26 mouse cellular contexts compared by ENCODE assay signal in the genomic region with DNA sequence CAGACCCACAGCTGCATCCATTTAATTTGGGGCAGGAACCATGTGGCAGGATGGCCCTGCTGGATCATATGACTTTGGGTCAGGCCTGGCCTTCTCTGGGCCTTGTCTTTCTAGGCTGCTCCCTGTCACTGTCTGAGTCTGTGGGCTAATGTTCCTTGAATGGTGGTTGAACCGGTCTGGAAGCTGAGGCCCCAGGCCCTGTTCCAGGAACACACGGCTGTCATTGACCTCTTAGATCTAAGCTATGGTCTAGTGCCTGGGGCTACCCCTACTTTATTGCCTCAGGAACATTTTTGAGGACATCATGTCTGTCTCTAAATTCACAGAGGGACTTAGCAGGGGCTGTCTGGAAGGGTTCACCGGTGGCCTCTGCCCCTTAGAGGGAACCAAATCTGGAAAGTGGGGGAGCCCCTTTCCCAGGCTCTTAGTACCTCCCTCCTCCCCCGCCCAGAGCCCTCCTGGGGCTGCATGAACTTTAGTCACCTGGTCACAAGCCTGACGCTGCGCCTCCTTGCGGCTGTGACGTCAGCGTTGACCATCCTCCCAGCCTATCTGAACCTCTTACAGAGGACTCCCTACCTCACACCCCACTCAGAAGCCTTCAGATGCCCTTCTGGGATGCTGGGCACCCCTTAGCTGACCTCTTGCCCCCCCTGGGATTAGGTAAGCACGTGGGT. TPM values are rescaled to one million over a fixed set of nuclear protein-coding genes. Genes with fewer than 3 reads are reported as not detected.
A peak's percentile ranks its signal among the peaks of the same experiment; 100 is the strongest.
DNase-seq lines count a peak whose midpoint lies in the region; ATAC-seq and TF ChIP-seq lines count a peak whose summit lies in the region.
"Had no signal": no experiment of that assay in that cellular context is flagged by ENCODE, and none has a peak within 500 bp of the region (broad histone marks: within the 10 kb centered on the region; RNA-seq: fewer than 3 reads in every experiment).

No protein-coding gene starts in this region.

- H3K27ac ChIP-seq in midbrain, embryonic 10.5 days (replicated peaks), result peak overlapping the region; percentile 57
- no peak overlapping the region for H3K27ac ChIP-seq in midbrain, embryonic 11.5 days (ENCODE audit: low read depth, low read length)
- peak overlapping the region; percentile 90 for H3K27ac ChIP-seq in kidney, adult 2 months (ENCODE audit: insufficient read depth, low read depth, low read length)
- peak overlapping the region; percentile 68 for H3K27ac ChIP-seq in kidney, postnatal 0 days
- H3K27ac ChIP-seq in limb, embryonic 10.5 days, result peak overlapping the region; percentile 14
- H3K27ac ChIP-seq in thymus, adult 2 months (ENCODE audit: control insufficient read depth, insufficient read depth, low read length), result no peak overlapping the region
- H3K27ac ChIP-seq: embryonic facial prominence, embryonic 13.5 days; gastrocnemius, adult 2 months; heart, embryonic 10.5 days; hindbrain, postnatal 0 days; layer of hippocampus, adult 2 months; liver, embryonic 14.5 days; neural tube, embryonic 15.5 days; stomach, postnatal 0 days had no signal

- TF ChIP-seq POLR2A in kidney, adult 2 months (IDR thresholded peaks at IDR 0.05; ENCODE audit: low read depth, low read length), result no peak
- no peak for TF ChIP-seq POLR2A in thymus, adult 2 months (IDR thresholded peaks at IDR 0.05; ENCODE audit: control insufficient read depth, extremely low read depth, insufficient read depth, low read length, poor library complexity)

- peaks cover 35% of the 10 kb centered on the region for H3K4me1 ChIP-seq in midbrain, embryonic 10.5 days
- H3K4me1 ChIP-seq in midbrain, embryonic 11.5 days (ENCODE audit: control insufficient read depth, insufficient read depth, low read length), result no peaks in the 10 kb centered on the region
- peaks cover 10% of the 10 kb centered on the region; the same call in 1 of the 2 replicates for H3K4me1 ChIP-seq in kidney, adult 2 months (ENCODE audit: control insufficient read depth, insufficient read depth, low read length)
- peaks cover 11% of the 10 kb centered on the region for H3K4me1 ChIP-seq in kidney, postnatal 0 days (replicated peaks; ENCODE audit: insufficient read depth, low read length)
- peaks cover 30% of the 10 kb centered on the region for H3K4me1 ChIP-seq in limb, embryonic 10.5 days
- H3K4me1 ChIP-seq in thymus, adult 2 months (replicated peaks; ENCODE audit: control insufficient read depth, insufficient read depth, low read length), result peaks cover 6% of the 10 kb centered on the region

- H3K36me3 ChIP-seq in midbrain, embryonic 10.5 days, result no peaks in the 10 kb centered on the region
- H3K36me3 ChIP-seq in midbrain, embryonic 11.5 days (ENCODE audit: control insufficient read depth, insufficient read depth, low read length), result no peaks in the 10 kb centered on the region
- no peaks in the 10 kb centered on the region for H3K36me3 ChIP-seq in kidney, adult 2 months (ENCODE audit: control insufficient read depth, insufficient read depth, low read length)
- no peaks in the 10 kb centered on the region for H3K36me3 ChIP-seq in kidney, postnatal 0 days (ENCODE audit: insufficient read depth, low read length)
- H3K36me3 ChIP-seq in limb, embryonic 10.5 days, result no peaks in the 10 kb centered on the region
- no peaks in the 10 kb centered on the region for H3K36me3 ChIP-seq in thymus, adult 2 months (ENCODE audit: control insufficient read depth, insufficient read depth, low read length)
- H3K36me3 ChIP-seq: embryonic facial prominence, embryonic 13.5 days; G1E; heart, embryonic 10.5 days; neural tube, embryonic 15.5 days had no signal

- peaks cover 20% of the 10 kb centered on the region for H3K27me3 ChIP-seq in midbrain, embryonic 10.5 days (ENCODE audit: low read depth, poor library complexity, severe bottlenecking)
- no peaks in the 10 kb centered on the region; the same call in 1 of the 2 replicates for H3K27me3 ChIP-seq in midbrain, embryonic 11.5 days (ENCODE audit: control insufficient read depth, insufficient read depth, low read length)
- H3K27me3 ChIP-seq in kidney, adult 2 months (replicated peaks; ENCODE audit: control insufficient read depth, insufficient read depth, low read length), result no peaks in the 10 kb centered on the region
- H3K27me3 ChIP-seq in kidney, postnatal 0 days (ENCODE audit: insufficient read depth, low read length), result no peaks in the 10 kb centered on the region
- H3K27me3 ChIP-seq in limb, embryonic 10.5 days (ENCODE audit: low read depth, poor library complexity, severe bottlenecking), result peaks cover 7% of the 10 kb centered on the region; the same call in 1 of the 2 replicates
- H3K27me3 ChIP-seq in thymus, adult 2 months (ENCODE audit: control insufficient read depth, insufficient read depth, low read length), result no peaks in the 10 kb centered on the region
- H3K27me3 ChIP-seq: Patski had no signal

- no peak for TF ChIP-seq CTCF in kidney, adult 2 months (conservative IDR thresholded peaks at IDR 0.05; ENCODE audit: insufficient read depth, insufficient read length, low read depth, low read length)
- no peak for TF ChIP-seq CTCF in kidney, postnatal 0 days (IDR thresholded peaks at IDR 0.05; ENCODE audit: low read depth)
- TF ChIP-seq CTCF in thymus, adult 2 months (IDR thresholded peaks at IDR 0.05; ENCODE audit: borderline replicate concordance, control insufficient read depth, extremely low read depth, insufficient read depth, low read length, poor library complexity), result no peak

- no peak overlapping the region for H3K4me3 ChIP-seq in midbrain, embryonic 10.5 days
- no peak overlapping the region for H3K4me3 ChIP-seq in midbrain, embryonic 11.5 days (ENCODE audit: low read depth, low read length)
- peak overlapping the region; percentile 57 for H3K4me3 ChIP-seq in kidney, adult 2 months (ENCODE audit: insufficient read depth, low read depth, low read length)
- H3K4me3 ChIP-seq in kidney, postnatal 0 days (replicated peaks; ENCODE audit: low read depth, low read length), result no peak overlapping the region
- H3K4me3 ChIP-seq in limb, embryonic 10.5 days, result no peak overlapping the region
- no peak overlapping the region for H3K4me3 ChIP-seq in thymus, adult 2 months (ENCODE audit: control insufficient read depth, insufficient read depth, low read length)
- H3K4me3 ChIP-seq: embryonic facial prominence, embryonic 13.5 days; erythroblast, embryonic 14.5 days; gastrocnemius, adult 2 months; heart, embryonic 10.5 days; layer of hippocampus, adult 2 months; neural tube, embryonic 15.5 days had no signal

- ATAC-seq in midbrain, embryonic 11.5 days (ENCODE audit: low FRiP score), result no peak
- ATAC-seq in kidney, postnatal 0 days (replicated peaks; ENCODE audit: low FRiP score, low read depth), result peak; percentile 27
- ATAC-seq: forebrain, embryonic 14.5 days; hindbrain, postnatal 0 days; Patski had no signal

- H3K4me2 ChIP-seq in midbrain, embryonic 11.5 days, result no peak overlapping the region
- H3K4me2 ChIP-seq in kidney, postnatal 0 days (ENCODE audit: low read length), result peak overlapping the region; percentile 23; the same call in 1 of the 2 replicates
- H3K4me2 ChIP-seq: embryonic facial prominence, embryonic 13.5 days; lung, embryonic 14.5 days; neural tube, embryonic 15.5 days had no signal

- 26% methylated on average over 10 of the region's 10 CpGs for WGBS in midbrain, embryonic 10.5 days
- WGBS in midbrain, embryonic 11.5 days, result 30% methylated on average over 10 of the region's 10 CpGs
- 29% methylated on average over 10 of the region's 10 CpGs for WGBS in kidney, adult 2 months
- WGBS in kidney, postnatal 0 days, result 23% methylated on average over 10 of the region's 10 CpGs
- WGBS in limb, embryonic 10.5 days, result 16% methylated on average over 10 of the region's 10 CpGs
- WGBS in thymus, adult 2 months, result 92% methylated on average over 10 of the region's 10 CpGs

- DNase-seq in midbrain, embryonic 10.5 days (ENCODE audit: low spot score), result no peak
- DNase-seq in midbrain, embryonic 11.5 days (ENCODE audit: low spot score, missing footprints), result no peak
- DNase-seq in kidney, adult 2 months, result peak; percentile 91
- no peak for DNase-seq in kidney, postnatal 0 days (ENCODE audit: low spot score)
- DNase-seq in limb, embryonic 10.5 days (ENCODE audit: low spot score), result no peak
- DNase-seq in thymus, adult 2 months, result no peak
- DNase-seq in right cerebral cortex, postnatal 10 days (ENCODE audit: low spot score in 2 of 2), result no peak
- no peak for DNase-seq in urinary bladder, adult 18-20 months (ENCODE audit: low spot score in 2 of 2)
- DNase-seq: adrenal gland, adult 2 months; cerebellum, adult 11-12 months; cerebellum, postnatal 10 days; gastrocnemius, adult 2 months; lung, embryonic 14.5 days; lung, postnatal 4 days; right cerebral cortex, adult 18-20 months had no signal

- no peak overlapping the region for H3K9ac ChIP-seq in midbrain, embryonic 11.5 days (ENCODE audit: low read length)
- 0 out of 2 replicates have a peak overlapping the region, but pooled peaks have one; percentile 18 for H3K9ac ChIP-seq in kidney, postnatal 0 days (ENCODE audit: low read depth, low read length)
- H3K9ac ChIP-seq: embryonic facial prominence, embryonic 13.5 days; liver, embryonic 14.5 days; lung, embryonic 14.5 days; neural tube, embryonic 15.5 days had no signal

- no peaks in the 10 kb centered on the region for H3K9me3 ChIP-seq in midbrain, embryonic 10.5 days (replicated peaks)
- no peaks in the 10 kb centered on the region for H3K9me3 ChIP-seq in midbrain, embryonic 11.5 days (ENCODE audit: control insufficient read depth, low read length)
- H3K9me3 ChIP-seq in kidney, postnatal 0 days (replicated peaks; ENCODE audit: low read length), result no peaks in the 10 kb centered on the region
- H3K9me3 ChIP-seq in limb, embryonic 10.5 days (replicated peaks), result no peaks in the 10 kb centered on the region
- H3K9me3 ChIP-seq: G1E; heart, embryonic 10.5 days; neural tube, embryonic 15.5 days had no signal

RNA-seq across cellular contexts. Expression of a gene that starts 9.7 kb away (rescaled TPM):
- polyA plus RNA-seq in midbrain, embryonic 10.5 days (2016; fragmentation: Nextera tagmentation; extraction: Ambion mirVana), result 2.7 and 3.1 TPM in 2 replicates
- 1.5 and 2.1 TPM in 2 replicates for polyA plus RNA-seq in midbrain, embryonic 11.5 days (2014; fragmentation: Nextera tagmentation; extraction: Ambion mirVana)
- 881 and 1,007 TPM in 2 replicates for polyA plus RNA-seq in kidney, adult 2 months (2012; rRNA removed)
- polyA plus RNA-seq in kidney, postnatal 0 days (2015; fragmentation: Nextera tagmentation; extraction: Ambion mirVana), result 317 and 388 TPM in 2 replicates
- 1.3 and 2.3 TPM in 2 replicates for polyA plus RNA-seq in limb, embryonic 10.5 days (2016; fragmentation: Nextera tagmentation; extraction: Ambion mirVana)
- polyA plus RNA-seq in thymus, adult 2 months (2012; rRNA removed), result 5.6 and 6.9 TPM in 2 replicates
- polyA plus RNA-seq: erythroblast, embryonic 14.5 days; G1E had no signal

RNA-seq across cellular contexts. Expression of a gene that starts 11.0 kb away (rescaled TPM):
- polyA plus RNA-seq in midbrain, embryonic 10.5 days (2016; fragmentation: Nextera tagmentation; extraction: Ambion mirVana), result 1.6 and 3.8 TPM in 2 replicates
- polyA plus RNA-seq in midbrain, embryonic 11.5 days (2014; fragmentation: Nextera tagmentation; extraction: Ambion mirVana), result 3.3 and 4.1 TPM in 2 replicates
- polyA plus RNA-seq in kidney, adult 2 months (2012; rRNA removed), result 2.1 and 2.2 TPM in 2 replicates
- 2.6 and 2.7 TPM in 2 replicates for polyA plus RNA-seq in kidney, postnatal 0 days (2015; fragmentation: Nextera tagmentation; extraction: Ambion mirVana)
- polyA plus RNA-seq in limb, embryonic 10.5 days (2016; fragmentation: Nextera tagmentation; extraction: Ambion mirVana), result 0.74 and 0.93 TPM in 2 replicates
- polyA plus RNA-seq in thymus, adult 2 months (2012; rRNA removed), result 1.8 and 2.2 TPM in 2 replicates
- polyA plus RNA-seq: erythroblast, embryonic 14.5 days; G1E had no signal

RNA-seq across cellular contexts. Expression of a gene that starts 18.0 kb away (rescaled TPM):
- polyA plus RNA-seq in midbrain, embryonic 10.5 days (2016; fragmentation: Nextera tagmentation; extraction: Ambion mirVana), result 0.56 and 1.2 TPM in 2 replicates
- polyA plus RNA-seq in midbrain, embryonic 11.5 days (2014; fragmentation: Nextera tagmentation; extraction: Ambion mirVana), result 0.25 and 0.29 TPM in 2 replicates
- polyA plus RNA-seq in kidney, adult 2 months (2012; rRNA removed), result 34.5 and 48.3 TPM in 2 replicates
- polyA plus RNA-seq in kidney, postnatal 0 days (2015; fragmentation: Nextera tagmentation; extraction: Ambion mirVana), result 4.2 and 5.1 TPM in 2 replicates
- polyA plus RNA-seq in limb, embryonic 10.5 days (2016; fragmentation: Nextera tagmentation; extraction: Ambion mirVana), result 0.33 and 0.69 TPM in 2 replicates
- 49.5 and 73.6 TPM in 2 replicates for polyA plus RNA-seq in thymus, adult 2 months (2012; rRNA removed)
- polyA plus RNA-seq: erythroblast, embryonic 14.5 days; G1E; Patski had no signal

RNA-seq across cellular contexts. Expression of a gene that starts 53.3 kb away (rescaled TPM):
- 32.1 and 35.7 TPM in 2 replicates for polyA plus RNA-seq in midbrain, embryonic 10.5 days (2016; fragmentation: Nextera tagmentation; extraction: Ambion mirVana)
- 27.8 and 36.0 TPM in 2 replicates for polyA plus RNA-seq in midbrain, embryonic 11.5 days (2014; fragmentation: Nextera tagmentation; extraction: Ambion mirVana)
- polyA plus RNA-seq in kidney, adult 2 months (2012; rRNA removed), result 124 and 164 TPM in 2 replicates
- 51.9 and 53.4 TPM in 2 replicates for polyA plus RNA-seq in kidney, postnatal 0 days (2015; fragmentation: Nextera tagmentation; extraction: Ambion mirVana)
- 26.1 and 32.3 TPM in 2 replicates for polyA plus RNA-seq in limb, embryonic 10.5 days (2016; fragmentation: Nextera tagmentation; extraction: Ambion mirVana)
- polyA plus RNA-seq in thymus, adult 2 months (2012; rRNA removed), result 77.0 and 80.5 TPM in 2 replicates

RNA-seq across cellular contexts. Expression of a gene that starts 53.8 kb away (rescaled TPM):
- polyA plus RNA-seq in midbrain, embryonic 10.5 days (2016; fragmentation: Nextera tagmentation; extraction: Ambion mirVana), result 271 and 281 TPM in 2 replicates
- polyA plus RNA-seq in midbrain, embryonic 11.5 days (2014; fragmentation: Nextera tagmentation; extraction: Ambion mirVana), result 199 and 208 TPM in 2 replicates
- polyA plus RNA-seq in kidney, adult 2 months (2012; rRNA removed), result 27.0 and 41.2 TPM in 2 replicates
- 113 and 125 TPM in 2 replicates for polyA plus RNA-seq in kidney, postnatal 0 days (2015; fragmentation: Nextera tagmentation; extraction: Ambion mirVana)
- 255 and 295 TPM in 2 replicates for polyA plus RNA-seq in limb, embryonic 10.5 days (2016; fragmentation: Nextera tagmentation; extraction: Ambion mirVana)
- 25.1 and 28.3 TPM in 2 replicates for polyA plus RNA-seq in thymus, adult 2 months (2012; rRNA removed)

Comparison
In these comparisons a context has a peak if more than half of its experiments do, and no peak if none do; other contexts are left out.
1. H3K27ac ChIP-seq: peak in midbrain, embryonic 10.5 days (single experiment), kidney, adult 2 months (single experiment), kidney, postnatal 0 days (single experiment) and limb, embryonic 10.5 days (single experiment); none in midbrain, embryonic 11.5 days (single experiment) and thymus, adult 2 months (single experiment).
2. RNA of a gene that starts 9.7 kb away (polyA plus RNA-seq): 881 to 1,007 TPM in kidney, adult 2 months and 317 to 388 TPM in kidney, postnatal 0 days; 5.6 to 6.9 TPM in thymus, adult 2 months, 2.7 to 3.1 TPM in midbrain, embryonic 10.5 days, 1.5 to 2.1 TPM in midbrain, embryonic 11.5 days and 1.3 to 2.3 TPM in limb, embryonic 10.5 days; every median in the first group is over 10 times any median in the second.